Mouse (Mus musculus) C2C12 (cell line): ENCODE results near the gene Sh2b3. TPM values are rescaled to one million over a fixed set of nuclear protein-coding genes. Genes with fewer than 3 reads are reported as not detected.

ENCODE experiments used
- H3K27me3 ChIP-seq: one replicate; pipeline ENCODE4 v1.6.1; 2011; ENCODE audit not compliant: control insufficient read depth, insufficient read depth, insufficient read length
- H3K36me3 ChIP-seq: one replicate; pipeline ENCODE4 v1.6.1; 2011; ENCODE audit not compliant: control insufficient read depth, insufficient read depth
- H3K4me3 ChIP-seq: one replicate; pipeline ENCODE4 v1.5.1; 2011; ENCODE audit warnings: mild to moderate bottlenecking, control low read depth; ENCODE audit not compliant: poor library complexity, insufficient read depth, severe bottlenecking
- H3K79me2 ChIP-seq: one replicate; pipeline ENCODE4 v1.6.1; 2011; ENCODE audit not compliant: control insufficient read depth, insufficient read depth
- H3K79me3 ChIP-seq: one replicate; pipeline ENCODE4 v1.6.1; 2011; ENCODE audit warnings: low read depth, control low read depth
- H3ac ChIP-seq: one replicate; pipeline ENCODE3; 2011; ENCODE audit warnings: low read depth; ENCODE audit not compliant: control insufficient read depth, insufficient read length
- CEBPB ChIP-seq: IDR thresholded peaks from one replicate; pipeline ENCODE4 v1.6.1; 2011; ENCODE audit warnings: low read depth, mild to moderate bottlenecking, control low read depth, moderate library complexity
- CTCF ChIP-seq: IDR thresholded peaks from one replicate; pipeline ENCODE4 v1.5.1; 2011; ENCODE audit not compliant: control insufficient read depth, insufficient read depth, insufficient read length
- FOSL1 ChIP-seq: IDR thresholded peaks from one replicate; pipeline ENCODE4 v1.8.0; 2011; ENCODE audit warnings: mild to moderate bottlenecking, low read length; ENCODE audit not compliant: poor library complexity, insufficient read depth, severe bottlenecking
- MAX ChIP-seq: IDR thresholded peaks from one replicate; pipeline ENCODE4 v1.6.1; 2011; ENCODE audit warnings: mild to moderate bottlenecking, control low read depth
- MYOD1 ChIP-seq: IDR thresholded peaks from one replicate; pipeline ENCODE4 v1.6.1; 2011; ENCODE audit warnings: low read depth; ENCODE audit not compliant: control insufficient read depth, insufficient read length
- MYOG ChIP-seq: IDR thresholded peaks from one replicate; pipeline ENCODE4 v1.6.1; 2011; ENCODE audit not compliant: control insufficient read depth, insufficient read length; ENCODE audit errors: extremely low read depth
- USF1 ChIP-seq: IDR thresholded peaks from one replicate; pipeline ENCODE4 v1.6.1; 2011; ENCODE audit warnings: low read depth, mild to moderate bottlenecking, control low read depth, moderate library complexity
- polyA plus RNA-seq: library from polyadenylated mRNA; unstranded; fragments of >200 nt; fragmentation: generic; extraction: Trizol; gene quantifications from one replicate; pipeline ENCODE4 v1.2.1, GENCODE M21; 2012; ENCODE audit warnings: missing spikeins

Sh2b3 gene
- polyA plus RNA-seq, 1 experiment: 46.2 TPM

GRCm38 (mm10) chr5:121818862-121819261, 18.6 kb downstream of the Sh2b3 start:
- Histone ChIP-seq H3ac (no peak overlapping the region), H3K36me3 (peaks cover 74% of the 10 kb centered on the region), H3K4me3 (no peak overlapping the region), H3K79me3 (peaks cover 37% of the 10 kb centered on the region), H3K79me2 (peaks cover 51% of the 10 kb centered on the region), H3K27me3 (no peaks in the 10 kb centered on the region)
- TF ChIP-seq USF1 (no peak), CEBPB (no peak)

- Histone ChIP-seq H3K79me2 (peaks cover 46% of the 10 kb centered on the region), H3K27me3 (no peaks in the 10 kb centered on the region), H3K79me3 (peaks cover 33% of the 10 kb centered on the region), H3K36me3 (peaks cover 74% of the 10 kb centered on the region), H3K4me3 (no peak overlapping the region), H3ac (no peak overlapping the region)
- no peak for TF ChIP-seq CEBPB
- TF ChIP-seq CTCF: no peak
- no peak for TF ChIP-seq MYOD1
- TF ChIP-seq FOSL1: no peak
- no peak for TF ChIP-seq MYOG
- no peak for TF ChIP-seq USF1
- TF ChIP-seq MAX: no peak
Measured at GRCm38 (mm10) chr5:121818401-121818800, 19.0 kb downstream of the Sh2b3 start.

- H3ac ChIP-seq: no peak overlapping the region
- no peaks in the 10 kb centered on the region for H3K27me3 ChIP-seq
- peaks cover 38% of the 10 kb centered on the region for H3K79me2 ChIP-seq
- H3K4me3 ChIP-seq: no peak overlapping the region
- TF ChIP-seq MYOD1 (no peak), CEBPB (no peak), FOSL1 (no peak), USF1 (no peak), MYOG (no peak), CTCF (no peak), MAX (no peak)
- H3K36me3 ChIP-seq: peaks cover 76% of the 10 kb centered on the region
- H3K79me3 ChIP-seq: peaks cover 25% of the 10 kb centered on the region
Measured at GRCm38 (mm10) chr5:121817551-121817950, 19.9 kb downstream of the Sh2b3 start.

- H3K79me3 ChIP-seq: peaks cover 17% of the 10 kb centered on the region
- H3ac ChIP-seq: no peak overlapping the region
- peaks cover 82% of the 10 kb centered on the region for H3K36me3 ChIP-seq
- TF ChIP-seq MYOD1 (no peak), MAX (no peak), FOSL1 (no peak), CEBPB (no peak), USF1 (no peak), MYOG (no peak), CTCF (no peak)
- no peak overlapping the region for H3K4me3 ChIP-seq
- no peaks in the 10 kb centered on the region for H3K27me3 ChIP-seq
- H3K79me2 ChIP-seq: peaks cover 28% of the 10 kb centered on the region
Measured at GRCm38 (mm10) chr5:121816611-121817010, 20.8 kb downstream of the Sh2b3 start.

GRCm38 (mm10) chr5:121815867-121816380, 21.5 kb downstream of the Sh2b3 start:
- peaks cover 89% of the 10 kb centered on the region for H3K36me3 ChIP-seq

GRCm38 (mm10) chr5:121815067-121815466, 22.4 kb downstream of the Sh2b3 start:
- Histone ChIP-seq H3K36me3 (peaks cover 92% of the 10 kb centered on the region), H3ac (no peak overlapping the region), H3K27me3 (no peaks in the 10 kb centered on the region), H3K79me3 (peaks cover 4% of the 10 kb centered on the region), H3K79me2 (peaks cover 24% of the 10 kb centered on the region), H3K4me3 (no peak overlapping the region)
- TF ChIP-seq CTCF: peak; percentile 14
- no peak for TF ChIP-seq MAX
- no peak for TF ChIP-seq FOSL1

More at GRCm38 (mm10) chr5:121815867-121816380, 21.5 kb downstream of the Sh2b3 start:
- H3K79me3 ChIP-seq: peaks cover 11% of the 10 kb centered on the region
- no peak overlapping the region for H3K4me3 ChIP-seq
- TF ChIP-seq CTCF: no peak
- no peak for TF ChIP-seq USF1
- no peak for TF ChIP-seq FOSL1
- no peak for TF ChIP-seq MYOD1
- no peak for TF ChIP-seq CEBPB
- no peak for TF ChIP-seq MYOG
- no peak for TF ChIP-seq MAX
- H3K27me3 ChIP-seq: no peaks in the 10 kb centered on the region
- H3ac ChIP-seq: no peak overlapping the region
- peaks cover 27% of the 10 kb centered on the region for H3K79me2 ChIP-seq
